Mouse (Mus musculus) neural tube, embryonic 11.5 days (tissue): ENCODE measurements at regions not wholly inside any gene's neighbourhood (a gene's known extent, or its start where the extent isn't known, plus 50 kb on each side); places are given as distances from the start of the nearest gene placed in this dataset.

ENCODE experiments used
- ATAC-seq: fragments of 200-750 bp; cut with Nextera tagmentation; 2 replicates; pipeline ENCODE4 v1.8.0; 2017; ENCODE audit warnings: moderate number of reproducible peaks, mild to moderate bottlenecking, moderate TSS enrichment, moderate library complexity; ENCODE audit not compliant: insufficient read depth, low FRiP score, low TSS enrichment
- DNase-seq: peaks from one replicate; pipeline ENCODE4 v3.0.0-alpha.2; 2015; ENCODE audit warnings: low spot score
- H3K27ac ChIP-seq: fragments of 300-500 bp; sonication (generic); 2 replicates; pipeline ENCODE4 v1.5.1; 2014; ENCODE audit warnings: low read depth, mild to moderate bottlenecking, low read length
- H3K27me3 ChIP-seq: fragments of 300-500 bp; sonication (generic); 2 replicates; pipeline ENCODE4 v1.6.1; 2014; ENCODE audit warnings: mild to moderate bottlenecking, low read length, mixed read lengths; ENCODE audit not compliant: control insufficient read depth, insufficient read depth
- H3K36me3 ChIP-seq: fragments of 300-500 bp; sonication (generic); 2 replicates; pipeline ENCODE4 v1.6.1; 2014; ENCODE audit warnings: mild to moderate bottlenecking, low read length, moderate library complexity, mixed read lengths; ENCODE audit not compliant: control insufficient read depth, insufficient read depth
- H3K4me1 ChIP-seq: fragments of 300-500 bp; sonication (generic); 2 replicates; pipeline ENCODE4 v1.6.1; 2014; ENCODE audit warnings: low read length, mixed read lengths; ENCODE audit not compliant: control insufficient read depth, insufficient read depth
- H3K4me2 ChIP-seq: fragments of 300-500 bp; sonication (generic); 2 replicates; pipeline ENCODE4 v1.6.1; 2014; ENCODE audit warnings: low read depth, mild to moderate bottlenecking, moderate library complexity
- H3K4me3 ChIP-seq: fragments of 300-500 bp; sonication (generic); 2 replicates; pipeline ENCODE4 v1.5.1; 2014; ENCODE audit warnings: low read depth, low read length
- H3K9ac ChIP-seq: fragments of 300-500 bp; sonication (generic); 2 replicates; pipeline ENCODE4 v1.6.1; 2014; ENCODE audit warnings: mild to moderate bottlenecking, low read length
- H3K9me3 ChIP-seq: fragments of 300-500 bp; sonication (generic); 2 replicates; pipeline ENCODE4 v1.6.1; 2016; ENCODE audit warnings: low read length; ENCODE audit not compliant: control insufficient read depth
- WGBS: fragments of 180-500 bp; shearing (Covaris S2); extraction: QIAGEN DNeasy Blood & Tissue Kit; methylation state at CpG from one replicate; pipeline ENCODE4 v1.1.7; 2014; 5-methylcytosine and 5-hydroxymethylcytosine counted together

- Histone ChIP-seq H3K36me3 (no peaks in the 10 kb centered on the region), H3K27me3 (no peaks in the 10 kb centered on the region)
- ATAC-seq, result no peak
Observed at GRCm38 (mm10) chr1:153990651-153991435, 90.8 kb upstream of the Teddm2 start.

GRCm38 (mm10) chr1:153992466-153992865 lies 92.4 kb upstream of the Teddm2 start:
- ATAC-seq, result no peak
- no peaks in the 10 kb centered on the region for H3K36me3 ChIP-seq
- peaks cover 4% of the 10 kb centered on the region; the same call in 1 of the 2 replicates for H3K4me1 ChIP-seq
- H3K9me3 ChIP-seq, result no peaks in the 10 kb centered on the region
- DNase-seq, result no peak
- H3K27me3 ChIP-seq, result no peaks in the 10 kb centered on the region
- no peak overlapping the region for H3K27ac ChIP-seq
- no peak overlapping the region for H3K4me3 ChIP-seq
- no peak overlapping the region for H3K9ac ChIP-seq
- 88% methylated on average over 2 of the region's 3 CpGs for WGBS
- H3K4me2 ChIP-seq, result no peak overlapping the region

More at GRCm38 (mm10) chr1:153990651-153991435, 90.8 kb upstream of the Teddm2 start:
- no peak overlapping the region for H3K27ac ChIP-seq
- H3K9ac ChIP-seq, result no peak overlapping the region
- H3K9me3 ChIP-seq, result no peaks in the 10 kb centered on the region
- no peak overlapping the region for H3K4me3 ChIP-seq
- 88% methylated on average over 11 of the region's 11 CpGs for WGBS
- DNase-seq, result no peak
- H3K4me1 ChIP-seq, result no peaks in the 10 kb centered on the region
- no peak overlapping the region for H3K4me2 ChIP-seq

- Histone ChIP-seq H3K9ac (no peak overlapping the region), H3K36me3 (no peaks in the 10 kb centered on the region), H3K4me2 (no peak overlapping the region), H3K4me1 (peaks cover 5% of the 10 kb centered on the region; the same call in 1 of the 2 replicates), H3K9me3 (no peaks in the 10 kb centered on the region), H3K4me3 (no peak overlapping the region), H3K27me3 (no peaks in the 10 kb centered on the region), H3K27ac (no peak overlapping the region)
- DNase-seq, result no peak
- no peak for ATAC-seq
- WGBS, result 97% methylated on average over 4 of the region's 4 CpGs
Observed at GRCm38 (mm10) chr1:153994871-153995270, 94.8 kb upstream of the Teddm2 start.

GRCm38 (mm10) chr1:153997201-153998181 lies 97.5 kb upstream of the Teddm2 start:
- H3K27me3 ChIP-seq, result no peaks in the 10 kb centered on the region
- WGBS, result 32% methylated on average over 15 of the region's 15 CpGs
- no peak overlapping the region for H3K9ac ChIP-seq
- H3K27ac ChIP-seq, result no peak overlapping the region
- H3K36me3 ChIP-seq, result no peaks in the 10 kb centered on the region
- no peak overlapping the region for H3K4me2 ChIP-seq
- H3K9me3 ChIP-seq, result no peaks in the 10 kb centered on the region
- no peak overlapping the region for H3K4me3 ChIP-seq
- peaks cover 5% of the 10 kb centered on the region; the same call in 1 of the 2 replicates for H3K4me1 ChIP-seq
- ATAC-seq, result no peak
- no peak for DNase-seq

- Histone ChIP-seq H3K27ac (no peak overlapping the region), H3K4me1 (peaks cover 5% of the 10 kb centered on the region; the same call in 1 of the 2 replicates), H3K9ac (no peak overlapping the region), H3K27me3 (no peaks in the 10 kb centered on the region), H3K4me2 (no peak overlapping the region), H3K36me3 (no peaks in the 10 kb centered on the region), H3K4me3 (no peak overlapping the region), H3K9me3 (no peaks in the 10 kb centered on the region)
- DNase-seq (no peak), ATAC-seq (no peak)
- WGBS, result 72% methylated on average over 6 of the region's 6 CpGs
Observed at GRCm38 (mm10) chr1:153999776-154000175, 99.7 kb upstream of the Teddm2 start.

- Histone ChIP-seq H3K4me3 (no peak overlapping the region), H3K9ac (no peak overlapping the region), H3K27ac (no peak overlapping the region), H3K4me1 (no peaks in the 10 kb centered on the region), H3K9me3 (no peaks in the 10 kb centered on the region), H3K36me3 (no peaks in the 10 kb centered on the region), H3K27me3 (no peaks in the 10 kb centered on the region), H3K4me2 (no peak overlapping the region)
- no peak for ATAC-seq
- DNase-seq, result no peak
- WGBS, result 85% methylated on average over 7 of the region's 7 CpGs
Observed at GRCm38 (mm10) chr1:154003669-154004068, 103.6 kb upstream of the Teddm2 start.

- H3K4me3 ChIP-seq, result no peak overlapping the region
- DNase-seq (no peak), ATAC-seq (no peak)
- no peak overlapping the region for H3K4me2 ChIP-seq
- 95% methylated on average over 4 of the region's 4 CpGs for WGBS
- H3K9ac ChIP-seq, result no peak overlapping the region
- no peaks in the 10 kb centered on the region for H3K9me3 ChIP-seq
- H3K27ac ChIP-seq, result no peak overlapping the region
- no peaks in the 10 kb centered on the region for H3K4me1 ChIP-seq
- H3K27me3 ChIP-seq, result no peaks in the 10 kb centered on the region
- H3K36me3 ChIP-seq, result no peaks in the 10 kb centered on the region
Observed at GRCm38 (mm10) chr1:154004647-154005046, 104.6 kb upstream of the Teddm2 start.

- Histone ChIP-seq H3K9ac (no peak overlapping the region), H3K27ac (no peak overlapping the region), H3K4me1 (no peaks in the 10 kb centered on the region), H3K36me3 (no peaks in the 10 kb centered on the region), H3K9me3 (no peaks in the 10 kb centered on the region), H3K4me3 (no peak overlapping the region), H3K27me3 (no peaks in the 10 kb centered on the region), H3K4me2 (no peak overlapping the region)
- DNase-seq (no peak), ATAC-seq (no peak)
- WGBS, result 93% methylated on average over 13 of the region's 13 CpGs
Observed at GRCm38 (mm10) chr1:154006055-154006454, 106.0 kb upstream of the Teddm2 start.
